Mouse (Mus musculus) embryonic fibroblast, embryonic 13.5 days (primary cell): ENCODE results near the gene Rabepk.
"Not testable (repeated sequence)": the region's sequence is repeated elsewhere in the genome, so short reads cannot be mapped to it uniquely, and the experiment has no call there.

ENCODE experiments used
- CTCF ChIP-seq: IDR thresholded peaks from 2 replicates; pipeline ENCODE4 v1.5.1; 2011; ENCODE audit warnings: mild to moderate bottlenecking, control low read depth, low read length, moderate library complexity, borderline replicate concordance; ENCODE audit not compliant: insufficient read depth
- POLR2A ChIP-seq: IDR thresholded peaks from 2 replicates; pipeline ENCODE4 v1.6.1; 2011; ENCODE audit warnings: low read depth, mild to moderate bottlenecking, control low read depth, low read length, moderate library complexity

GRCm38 (mm10) chr2:34792543-34792942 is 7.2 kb downstream of the Rabepk start:
- not testable (repeated sequence) for TF ChIP-seq CTCF, POLR2A
